Mouse (Mus musculus): ENCODE data around the gene Rbm42. TPM values are rescaled to one million over a fixed set of nuclear protein-coding genes. Genes with fewer than 3 reads are reported as not detected.
A peak's percentile ranks its signal among the peaks of the same experiment; 100 is the strongest.

Gene Rbm42
- total and polyA plus RNA-seq, 2 experiments from 2014 or later: 148 to 156 TPM

DNA sequence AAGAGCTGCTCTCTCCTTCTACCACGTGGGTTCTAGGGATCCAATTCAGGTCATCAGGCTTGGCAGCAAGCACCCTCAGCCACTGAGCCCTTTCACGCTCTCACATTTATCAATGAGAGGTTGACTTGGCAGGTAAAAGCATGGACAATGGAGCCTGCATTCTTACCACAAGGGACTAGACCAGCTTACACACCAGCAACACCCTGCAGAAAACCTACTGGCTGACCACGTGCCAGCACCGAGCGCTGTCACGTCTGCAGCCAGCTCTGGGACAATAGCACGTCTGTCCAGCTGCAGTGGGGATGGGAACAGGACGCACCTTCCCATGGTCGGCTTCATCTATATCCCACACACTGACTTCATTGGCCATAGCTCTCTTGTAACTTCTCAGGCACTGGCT, 31.5 kb downstream of the Rbm42 start:
- H3K36me3 ChIP-seq (ENCODE audit: insufficient read depth): peaks cover 54% of the 10 kb centered on the region
- WGBS: 95% methylated on average over 9 of the region's 9 CpGs

DNA sequence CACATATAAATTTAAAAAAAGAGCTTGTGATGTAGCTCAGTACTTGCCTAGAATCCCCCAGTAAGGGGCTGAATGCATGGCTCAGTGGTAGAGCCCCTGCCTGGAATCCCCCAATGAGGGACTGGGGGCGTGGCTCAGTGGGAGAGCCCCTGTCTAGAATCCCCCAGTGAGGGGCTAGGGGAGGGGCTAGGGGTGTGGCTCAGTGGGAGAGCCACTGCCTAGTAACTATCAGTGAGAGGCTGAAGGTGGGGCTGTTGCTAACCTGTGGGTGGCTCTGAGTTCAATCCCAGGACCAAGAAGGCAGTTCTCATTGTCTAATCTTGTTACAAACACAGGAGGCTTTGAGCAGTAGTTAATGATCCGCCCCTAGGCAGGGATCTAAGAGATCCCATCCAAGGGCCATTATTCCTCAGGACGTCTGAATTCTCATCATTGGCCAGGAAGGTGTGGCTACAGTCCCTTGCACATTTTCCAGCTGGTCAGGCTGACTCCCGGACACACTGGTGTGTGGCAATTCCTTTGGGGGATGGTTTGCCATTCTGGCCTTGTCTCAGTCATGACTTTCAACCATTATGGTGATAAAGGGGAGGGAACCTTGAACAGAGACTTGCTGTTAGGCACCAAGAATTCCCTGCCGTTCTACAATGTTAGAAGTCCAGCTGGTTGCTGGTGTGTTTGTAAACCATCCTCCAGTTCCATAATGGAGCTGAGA, 34.9 kb downstream of the Rbm42 start:
- 53% methylated on average over 5 of the region's 5 CpGs for WGBS
- TF ChIP-seq CTCF (IDR thresholded peaks at IDR 0.05; ENCODE audit: low read depth): no peak
- DNase-seq (no peak), ATAC-seq (no peak)
- no peak overlapping the region for H3K9ac ChIP-seq
- no peaks in the 10 kb centered on the region for H3K27me3 ChIP-seq (ENCODE audit: insufficient read depth, low read length)
- no peak overlapping the region for H3K4me2 ChIP-seq (ENCODE audit: low read depth)
- H3K9me3 ChIP-seq (ENCODE audit: low read length): no peaks in the 10 kb centered on the region
- H3K27ac ChIP-seq (ENCODE audit: low read depth, low read length): no peak overlapping the region
- H3K4me1 ChIP-seq (ENCODE audit: insufficient read depth): no peaks in the 10 kb centered on the region
- peaks cover 34% of the 10 kb centered on the region; the same call in 1 of the 2 replicates for H3K36me3 ChIP-seq (ENCODE audit: insufficient read depth)
- no peak overlapping the region for H3K4me3 ChIP-seq (ENCODE audit: low read depth, low read length)

More for the DNA sequence above, 31.5 kb downstream of the Rbm42 start:
- Histone ChIP-seq H3K9ac (no peak overlapping the region), H3K27ac (ENCODE audit: low read depth, low read length) (no peak overlapping the region), H3K27me3 (ENCODE audit: insufficient read depth, low read length) (no peaks in the 10 kb centered on the region), H3K9me3 (ENCODE audit: low read length) (no peaks in the 10 kb centered on the region), H3K4me1 (ENCODE audit: insufficient read depth) (no peaks in the 10 kb centered on the region), H3K4me3 (ENCODE audit: low read depth, low read length) (no peak overlapping the region), H3K4me2 (ENCODE audit: low read depth) (no peak overlapping the region)
- DNase-seq (no peak), ATAC-seq (no peak)
- TF ChIP-seq CTCF (IDR thresholded peaks at IDR 0.05; ENCODE audit: low read depth): no peak

DNA sequence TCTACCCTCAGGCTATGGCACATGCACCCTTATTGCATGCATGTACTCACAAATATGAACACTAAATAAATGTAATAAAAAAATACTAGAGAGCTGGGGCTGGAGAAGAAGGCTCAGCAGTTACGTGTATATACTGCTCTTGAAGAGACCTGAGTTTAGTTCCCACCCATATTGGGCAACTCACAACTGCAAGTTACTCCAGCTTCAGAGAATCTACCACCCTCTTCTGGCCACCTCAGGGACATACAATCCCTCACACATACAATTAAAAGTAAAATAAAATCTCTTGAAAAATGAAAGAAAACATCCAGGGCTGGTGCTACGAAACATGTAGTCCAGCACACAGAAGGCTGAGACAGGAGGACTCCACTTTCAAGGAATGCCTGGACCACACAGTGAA, 35.7 kb downstream of the Rbm42 start:
- Histone ChIP-seq H3K4me2 (ENCODE audit: low read depth) (no peak overlapping the region), H3K36me3 (ENCODE audit: insufficient read depth) (peaks cover 32% of the 10 kb centered on the region; the same call in 1 of the 2 replicates), H3K4me3 (ENCODE audit: low read depth, low read length) (no peak overlapping the region), H3K27ac (ENCODE audit: low read depth, low read length) (no peak overlapping the region), H3K9me3 (ENCODE audit: low read length) (no peaks in the 10 kb centered on the region), H3K4me1 (ENCODE audit: insufficient read depth) (no peaks in the 10 kb centered on the region), H3K9ac (no peak overlapping the region), H3K27me3 (ENCODE audit: insufficient read depth, low read length) (no peaks in the 10 kb centered on the region)
- no peak; the same call in 1 of the 2 replicates for TF ChIP-seq CTCF (IDR thresholded peaks at IDR 0.05; ENCODE audit: low read depth)
- WGBS: 71% methylated on average over 2 of the region's 2 CpGs
- ATAC-seq: no peak
- no peak for DNase-seq

DNA sequence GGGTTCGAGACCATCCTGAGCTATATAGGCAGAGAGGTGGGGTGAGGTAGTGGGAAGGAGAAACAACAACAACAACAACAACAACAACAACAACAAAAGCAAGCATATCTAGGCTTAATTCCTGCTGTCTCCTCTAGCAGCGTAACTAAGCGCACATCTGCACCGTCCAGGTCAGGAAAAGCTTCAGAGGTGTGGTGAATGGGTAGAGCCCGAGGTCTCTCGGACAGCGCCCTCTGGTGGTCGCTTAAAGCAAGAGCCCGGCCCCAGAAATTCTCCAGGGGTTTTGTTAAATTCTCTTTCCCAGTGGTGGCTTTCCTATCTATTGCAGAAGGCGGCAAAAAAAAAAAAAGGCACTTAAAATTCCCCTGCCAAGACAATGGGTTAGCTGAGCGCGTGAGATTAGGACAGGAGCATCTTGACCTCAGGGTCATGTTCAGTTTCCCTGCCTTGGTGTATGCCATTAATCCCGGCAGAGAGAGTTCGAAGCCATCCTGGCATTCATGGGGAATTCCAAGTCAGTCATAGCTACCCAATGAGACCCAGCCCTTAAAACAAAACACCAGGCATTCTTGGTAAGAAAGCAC, 36.5 kb downstream of the Rbm42 start:
- H3K4me1 ChIP-seq (ENCODE audit: insufficient read depth): no peaks in the 10 kb centered on the region

DNA sequence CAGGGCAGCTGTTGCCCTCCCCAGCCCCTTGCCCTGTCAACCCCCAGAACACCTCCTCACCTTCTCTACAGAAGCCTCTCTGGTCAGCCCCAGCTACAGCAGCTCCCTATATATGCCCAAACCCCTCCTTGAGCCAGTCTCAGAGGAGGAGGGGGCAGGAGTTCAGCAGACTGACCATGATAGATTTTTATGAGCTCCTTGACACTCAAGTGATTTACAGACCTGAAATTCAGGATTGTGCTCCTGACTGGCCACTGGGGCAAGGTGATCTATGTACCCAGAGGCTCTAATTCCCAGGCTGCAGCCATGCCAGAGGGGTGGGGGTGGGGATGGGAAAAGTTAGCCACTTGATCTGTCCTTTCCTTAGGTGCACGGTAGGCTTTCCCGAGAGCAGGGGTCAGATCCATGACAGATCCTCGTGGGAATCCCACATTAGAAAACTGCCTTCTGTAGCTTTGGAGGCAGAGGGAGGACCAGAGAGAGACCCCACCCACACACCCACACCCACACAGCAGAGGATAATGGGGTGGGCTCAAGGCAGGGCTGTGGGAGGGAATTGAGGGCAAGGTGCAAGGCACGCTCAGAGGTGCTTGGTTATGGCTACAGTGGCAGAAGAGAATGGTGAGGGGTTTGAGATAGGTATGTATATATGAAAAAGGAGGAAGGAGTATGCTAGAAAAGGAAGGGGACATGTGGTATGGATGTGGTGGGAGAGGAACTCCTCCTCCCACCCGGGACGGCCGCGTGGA, 37.3 kb downstream of the Rbm42 start, which contains the start of gene Upk1a:
TSS of gene Upk1a (minus strand) at position 194 of the 749 bp plus-strand sequence.
- DNase-seq (no peak), ATAC-seq (no peak)
- Histone ChIP-seq H3K4me1 (ENCODE audit: insufficient read depth) (no peaks in the 10 kb centered on the region), H3K27ac (ENCODE audit: low read depth, low read length) (no peak within 1 kb of the TSS), H3K9me3 (ENCODE audit: low read length) (no peaks in the 10 kb centered on the region), H3K27me3 (ENCODE audit: insufficient read depth, low read length) (no peaks in the 10 kb centered on the region), H3K4me2 (ENCODE audit: low read depth) (no peak within 1 kb of the TSS), H3K9ac (no peak within 1 kb of the TSS), H3K36me3 (ENCODE audit: insufficient read depth) (peaks cover 16% of the 10 kb centered on the region; the same call in 1 of the 2 replicates), H3K4me3 (ENCODE audit: low read depth, low read length) (no peak within 1 kb of the TSS)
- TF ChIP-seq CTCF (IDR thresholded peaks at IDR 0.05; ENCODE audit: low read depth): no peak
- 76% methylated on average over 8 of the region's 8 CpGs for WGBS

More for the DNA sequence above, 36.5 kb downstream of the Rbm42 start:
- no peaks in the 10 kb centered on the region for H3K27me3 ChIP-seq (ENCODE audit: insufficient read depth, low read length)
- DNase-seq (peak; percentile 27), ATAC-seq (no peak)
- WGBS: 21% methylated on average over 14 of the region's 14 CpGs
- H3K27ac ChIP-seq (ENCODE audit: low read depth, low read length): no peak overlapping the region
- peaks cover 24% of the 10 kb centered on the region; the same call in 1 of the 2 replicates for H3K36me3 ChIP-seq (ENCODE audit: insufficient read depth)
- H3K9ac ChIP-seq: no peak overlapping the region
- TF ChIP-seq CTCF (IDR thresholded peaks at IDR 0.05; ENCODE audit: low read depth): peak; percentile 64
- no peak overlapping the region for H3K4me2 ChIP-seq (ENCODE audit: low read depth)
- no peak overlapping the region for H3K4me3 ChIP-seq (ENCODE audit: low read depth, low read length)
- no peaks in the 10 kb centered on the region for H3K9me3 ChIP-seq (ENCODE audit: low read length)

DNA sequence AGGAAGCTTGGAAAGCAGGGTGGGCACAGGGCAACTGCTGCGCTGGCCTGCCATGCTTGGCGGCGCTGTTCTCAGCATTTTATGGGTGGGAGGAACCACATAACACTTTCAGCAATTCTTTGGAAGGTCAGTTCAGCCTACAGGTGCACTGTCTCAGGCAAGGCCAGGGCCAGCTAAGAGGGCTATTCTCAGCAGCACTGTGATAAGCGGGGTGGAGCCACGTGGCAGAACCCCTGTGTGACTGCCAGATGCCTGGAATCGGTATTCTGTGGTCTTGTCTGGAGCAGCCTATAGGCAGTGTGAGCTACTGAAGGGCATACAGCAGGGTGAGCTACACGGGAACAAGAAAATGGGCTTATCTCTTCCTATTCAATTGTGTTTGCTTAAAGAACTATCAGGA, 40.1 kb downstream of the Rbm42 start:
- no peak for ATAC-seq
- WGBS: 65% methylated on average over 7 of the region's 7 CpGs
- H3K9ac ChIP-seq: no peak overlapping the region
- no peak for DNase-seq
- TF ChIP-seq CTCF (IDR thresholded peaks at IDR 0.05; ENCODE audit: low read depth): no peak
- H3K4me1 ChIP-seq (ENCODE audit: insufficient read depth): no peaks in the 10 kb centered on the region
- no peak overlapping the region for H3K27ac ChIP-seq (ENCODE audit: low read depth, low read length)
- H3K27me3 ChIP-seq (ENCODE audit: insufficient read depth, low read length): no peaks in the 10 kb centered on the region
- H3K4me3 ChIP-seq (ENCODE audit: low read depth, low read length): no peak overlapping the region
- H3K36me3 ChIP-seq (ENCODE audit: insufficient read depth): no peaks in the 10 kb centered on the region
- H3K4me2 ChIP-seq (ENCODE audit: low read depth): no peak overlapping the region
- H3K9me3 ChIP-seq (ENCODE audit: low read length): no peaks in the 10 kb centered on the region

DNA sequence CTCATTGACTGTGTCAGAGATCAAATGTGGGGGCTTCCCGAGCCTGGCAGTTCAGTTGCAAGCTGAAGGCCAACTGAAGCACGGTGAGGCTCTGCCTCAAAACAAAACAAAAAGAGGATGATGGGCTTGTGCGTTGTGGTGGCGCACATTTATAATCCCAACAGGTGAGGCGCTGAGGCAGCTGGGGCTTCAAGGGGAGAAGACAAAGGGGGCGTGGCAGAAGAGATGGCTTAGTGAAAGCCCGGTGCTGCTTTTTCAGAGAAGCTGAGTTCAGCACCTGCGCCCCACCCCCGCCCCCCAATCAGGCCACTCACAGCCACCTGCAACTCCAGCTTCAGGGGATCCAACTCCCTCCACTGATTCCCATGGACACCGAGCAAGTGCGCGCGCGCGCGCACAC, 41.6 kb downstream of the Rbm42 start:
- Histone ChIP-seq H3K27me3 (ENCODE audit: insufficient read depth, low read length) (no peaks in the 10 kb centered on the region), H3K4me3 (ENCODE audit: low read depth, low read length) (no peak overlapping the region), H3K36me3 (ENCODE audit: insufficient read depth) (no peaks in the 10 kb centered on the region), H3K4me1 (ENCODE audit: insufficient read depth) (no peaks in the 10 kb centered on the region), H3K4me2 (ENCODE audit: low read depth) (no peak overlapping the region), H3K9ac (no peak overlapping the region), H3K9me3 (ENCODE audit: low read length) (no peaks in the 10 kb centered on the region), H3K27ac (ENCODE audit: low read depth, low read length) (no peak overlapping the region)
- ATAC-seq (no peak), DNase-seq (no peak)
- 50% methylated on average over 16 of the region's 16 CpGs for WGBS
- no peak for TF ChIP-seq CTCF (IDR thresholded peaks at IDR 0.05; ENCODE audit: low read depth)

Data from forebrain, postnatal 0 days (tissue).